Mouse (Mus musculus) cortical plate, adult 2 months (tissue): ENCODE measurements around the gene Hmgcs1.

Experiments used
- CTCF ChIP-seq: fragments of 200-500 bp; IDR thresholded peaks from 2 replicates; pipeline ENCODE4 v1.5.1; 2011; ENCODE audit warnings: mild to moderate bottlenecking, control low read depth, low read length; ENCODE audit not compliant: insufficient read depth; ENCODE audit errors: extremely low read depth
- POLR2A ChIP-seq: fragments of 200-500 bp; IDR thresholded peaks from 2 replicates; pipeline ENCODE4 v1.6.1; 2011; ENCODE audit warnings: mild to moderate bottlenecking, low read length, control low read depth; ENCODE audit not compliant: insufficient read depth; ENCODE audit errors: extremely low read depth

GRCm38 (mm10) chr13:119706953-119707352, 16.8 kb downstream of the Hmgcs1 start:
- TF ChIP-seq CTCF (no peak), POLR2A (no peak)
